In genomic region chr5:151052331-151052730, GRCm38 (mm10) we compare ENCODE assay signal across 16 mouse cellular contexts.
"Had no signal": no experiment of that assay in that cellular context is flagged by ENCODE, and none has a peak within 500 bp of the region (broad histone marks: within the 10 kb centered on the region; RNA-seq: fewer than 3 reads in every experiment).

No protein-coding gene starts in this region.

- H3K9me3 ChIP-seq: neural tube, embryonic 15.5 days; stomach, embryonic 15.5 days had no signal

- H3K9ac ChIP-seq: neural tube, embryonic 13.5 days; neural tube, embryonic 15.5 days; stomach, embryonic 15.5 days had no signal

- H3K27ac ChIP-seq: neural tube, embryonic 13.5 days; neural tube, embryonic 15.5 days; stomach, embryonic 15.5 days; stomach, postnatal 0 days had no signal

- DNase-seq: retina, postnatal 1 day; right cerebral cortex, adult 18-20 months; right cerebral cortex, postnatal 14 days; right cerebral cortex, postnatal 25 days; right cerebral cortex, postnatal 4 days; spleen, adult 18-20 months; thymus, adult 18-20 months; thymus, adult 2 months; thymus, postnatal 14 days; thymus, postnatal 25 days; thymus, postnatal 36 days; thymus, postnatal 4 days had no signal

- H3K4me3 ChIP-seq: neural tube, embryonic 13.5 days; neural tube, embryonic 15.5 days; stomach, embryonic 15.5 days had no signal

- H3K4me2 ChIP-seq: neural tube, embryonic 13.5 days; neural tube, embryonic 15.5 days; stomach, embryonic 15.5 days had no signal

- H3K27me3 ChIP-seq: neural tube, embryonic 13.5 days; neural tube, embryonic 15.5 days; stomach, embryonic 15.5 days had no signal
